Mouse (Mus musculus): ENCODE data around the gene Slc2a6. TPM values are rescaled to one million over a fixed set of nuclear protein-coding genes. Genes with fewer than 3 reads are reported as not detected.
A peak's percentile ranks its signal among the peaks of the same experiment; 100 is the strongest.

The Slc2a6 gene
- total and polyA plus RNA-seq, 2 experiments, result 0.46 to 0.50 TPM

GRCm38 (mm10) chr2:27058251-27058650 lies 30.5 kb upstream of the Slc2a6 start:
- Histone ChIP-seq H3K4me3 (ENCODE audit: insufficient read depth, low read depth, low read length) (no peak overlapping the region), H3K4me1 (ENCODE audit: control insufficient read depth, insufficient read depth, low read length) (no peaks in the 10 kb centered on the region), H3K79me2 (ENCODE audit: control insufficient read depth, insufficient read depth, low read length) (no peaks in the 10 kb centered on the region), H3K9ac (ENCODE audit: low read depth, low read length) (no peak overlapping the region), H3K36me3 (ENCODE audit: control insufficient read depth, insufficient read depth, low read length) (no peaks in the 10 kb centered on the region), H3K27me3 (ENCODE audit: control insufficient read depth, insufficient read depth, low read length) (no peaks in the 10 kb centered on the region), H3K27ac (replicated peaks; ENCODE audit: insufficient read depth, low read depth, low read length) (no peak overlapping the region)
- 79% methylated on average over 4 of the region's 4 CpGs for WGBS
- DNase-seq (ENCODE audit: extremely low read depth, low read depth, low spot score), result no peak
- TF ChIP-seq POLR2A (IDR thresholded peaks at IDR 0.05; ENCODE audit: extremely low read depth, insufficient read depth, low read length) (no peak), CTCF (IDR thresholded peaks at IDR 0.05; ENCODE audit: low read depth, low read length) (no peak)

GRCm38 (mm10) chr2:27049408-27049807 lies 21.6 kb upstream of the Slc2a6 start:
- no peaks in the 10 kb centered on the region for H3K36me3 ChIP-seq (ENCODE audit: control insufficient read depth, insufficient read depth, low read length)
- no peak for DNase-seq (ENCODE audit: extremely low read depth, low read depth, low spot score)
- no peak overlapping the region for H3K27ac ChIP-seq (replicated peaks; ENCODE audit: insufficient read depth, low read depth, low read length)
- no peaks in the 10 kb centered on the region for H3K27me3 ChIP-seq (ENCODE audit: control insufficient read depth, insufficient read depth, low read length)
- TF ChIP-seq CTCF (IDR thresholded peaks at IDR 0.05; ENCODE audit: low read depth, low read length), result no peak
- no peak for TF ChIP-seq POLR2A (IDR thresholded peaks at IDR 0.05; ENCODE audit: extremely low read depth, insufficient read depth, low read length)
- peaks cover 7% of the 10 kb centered on the region for H3K4me1 ChIP-seq (ENCODE audit: control insufficient read depth, insufficient read depth, low read length)
- no peak overlapping the region for H3K4me3 ChIP-seq (ENCODE audit: insufficient read depth, low read depth, low read length)
- 40% methylated on average over 6 of the region's 6 CpGs for WGBS
- H3K9ac ChIP-seq (ENCODE audit: low read depth, low read length), result no peak overlapping the region
- H3K79me2 ChIP-seq (ENCODE audit: control insufficient read depth, insufficient read depth, low read length), result no peaks in the 10 kb centered on the region

- no peaks in the 10 kb centered on the region for H3K27me3 ChIP-seq (ENCODE audit: control insufficient read depth, insufficient read depth, low read length)
- H3K27ac ChIP-seq (replicated peaks; ENCODE audit: insufficient read depth, low read depth, low read length), result 0 out of 2 replicates have a peak overlapping the region, but pooled peaks have one; percentile 4
- H3K79me2 ChIP-seq (ENCODE audit: control insufficient read depth, insufficient read depth, low read length), result no peaks in the 10 kb centered on the region
- WGBS, result 44% methylated on average over 8 of the region's 8 CpGs
- no peak overlapping the region for H3K4me3 ChIP-seq (ENCODE audit: insufficient read depth, low read depth, low read length)
- H3K36me3 ChIP-seq (ENCODE audit: control insufficient read depth, insufficient read depth, low read length), result no peaks in the 10 kb centered on the region
- peaks cover 21% of the 10 kb centered on the region for H3K4me1 ChIP-seq (ENCODE audit: control insufficient read depth, insufficient read depth, low read length)
- TF ChIP-seq POLR2A (IDR thresholded peaks at IDR 0.05; ENCODE audit: extremely low read depth, insufficient read depth, low read length), result no peak
- no peak for TF ChIP-seq CTCF (IDR thresholded peaks at IDR 0.05; ENCODE audit: low read depth, low read length)
- DNase-seq (ENCODE audit: extremely low read depth, low read depth, low spot score), result peak; percentile 68
- no peak overlapping the region for H3K9ac ChIP-seq (ENCODE audit: low read depth, low read length)
Observed at GRCm38 (mm10) chr2:27045979-27046770, 18.4 kb upstream of the Slc2a6 start.

GRCm38 (mm10) chr2:27044641-27045040 lies 16.8 kb upstream of the Slc2a6 start:
- Histone ChIP-seq H3K27ac (replicated peaks; ENCODE audit: insufficient read depth, low read depth, low read length) (no peak overlapping the region), H3K79me2 (ENCODE audit: control insufficient read depth, insufficient read depth, low read length) (no peaks in the 10 kb centered on the region), H3K36me3 (ENCODE audit: control insufficient read depth, insufficient read depth, low read length) (no peaks in the 10 kb centered on the region), H3K9ac (ENCODE audit: low read depth, low read length) (no peak overlapping the region), H3K4me3 (ENCODE audit: insufficient read depth, low read depth, low read length) (no peak overlapping the region), H3K27me3 (ENCODE audit: control insufficient read depth, insufficient read depth, low read length) (no peaks in the 10 kb centered on the region), H3K4me1 (ENCODE audit: control insufficient read depth, insufficient read depth, low read length) (peaks cover 21% of the 10 kb centered on the region)
- no peak for TF ChIP-seq POLR2A (IDR thresholded peaks at IDR 0.05; ENCODE audit: extremely low read depth, insufficient read depth, low read length)
- no peak for TF ChIP-seq CTCF (IDR thresholded peaks at IDR 0.05; ENCODE audit: low read depth, low read length)
- DNase-seq (ENCODE audit: extremely low read depth, low read depth, low spot score), result peak; percentile 34
- 24% methylated on average over 3 of the region's 3 CpGs for WGBS

- Histone ChIP-seq H3K27me3 (ENCODE audit: control insufficient read depth, insufficient read depth, low read length) (no peaks in the 10 kb centered on the region), H3K79me2 (ENCODE audit: control insufficient read depth, insufficient read depth, low read length) (no peaks in the 10 kb centered on the region), H3K4me1 (ENCODE audit: control insufficient read depth, insufficient read depth, low read length) (peaks cover 21% of the 10 kb centered on the region), H3K9ac (ENCODE audit: low read depth, low read length) (no peak overlapping the region), H3K36me3 (ENCODE audit: control insufficient read depth, insufficient read depth, low read length) (no peaks in the 10 kb centered on the region), H3K27ac (replicated peaks; ENCODE audit: insufficient read depth, low read depth, low read length) (no peak overlapping the region), H3K4me3 (ENCODE audit: insufficient read depth, low read depth, low read length) (no peak overlapping the region)
- peak; percentile 52 for DNase-seq (ENCODE audit: extremely low read depth, low read depth, low spot score)
- TF ChIP-seq CTCF (IDR thresholded peaks at IDR 0.05; ENCODE audit: low read depth, low read length), result no peak
- TF ChIP-seq POLR2A (IDR thresholded peaks at IDR 0.05; ENCODE audit: extremely low read depth, insufficient read depth, low read length), result no peak
- WGBS, result 58% methylated on average over 4 of the region's 4 CpGs
Observed at GRCm38 (mm10) chr2:27044166-27044565, 16.4 kb upstream of the Slc2a6 start.

GRCm38 (mm10) chr2:27043461-27043860 lies 15.7 kb upstream of the Slc2a6 start:
- H3K9ac ChIP-seq (ENCODE audit: low read depth, low read length), result no peak overlapping the region
- no peaks in the 10 kb centered on the region for H3K79me2 ChIP-seq (ENCODE audit: control insufficient read depth, insufficient read depth, low read length)
- 31% methylated on average over 3 of the region's 3 CpGs for WGBS
- DNase-seq (ENCODE audit: extremely low read depth, low read depth, low spot score), result peak; percentile 63
- H3K27me3 ChIP-seq (ENCODE audit: control insufficient read depth, insufficient read depth, low read length), result no peaks in the 10 kb centered on the region
- H3K36me3 ChIP-seq (ENCODE audit: control insufficient read depth, insufficient read depth, low read length), result no peaks in the 10 kb centered on the region
- H3K4me1 ChIP-seq (ENCODE audit: control insufficient read depth, insufficient read depth, low read length), result peaks cover 21% of the 10 kb centered on the region
- TF ChIP-seq CTCF (IDR thresholded peaks at IDR 0.05; ENCODE audit: low read depth, low read length) (peak; percentile 92), POLR2A (IDR thresholded peaks at IDR 0.05; ENCODE audit: extremely low read depth, insufficient read depth, low read length) (no peak)
- H3K4me3 ChIP-seq (ENCODE audit: insufficient read depth, low read depth, low read length), result no peak overlapping the region
- no peak overlapping the region for H3K27ac ChIP-seq (replicated peaks; ENCODE audit: insufficient read depth, low read depth, low read length)

All from liver, adult 2 months (tissue).